Mouse (Mus musculus) cerebellum, adult 2 months (tissue): ENCODE results near the gene Robo2.

Experiments used
- CTCF ChIP-seq: fragments of 200-500 bp; IDR thresholded peaks from 2 replicates; pipeline ENCODE4 v1.5.1; 2011; ENCODE audit warnings: low read depth, mild to moderate bottlenecking, control low read depth, low read length, moderate library complexity, borderline replicate concordance; ENCODE audit not compliant: insufficient read depth
- POLR2A ChIP-seq: fragments of 200-500 bp; IDR thresholded peaks from 2 replicates; pipeline ENCODE4 v1.6.1; 2011; ENCODE audit warnings: low read length, control low read depth, borderline replicate concordance; ENCODE audit not compliant: insufficient read depth

GRCm38 (mm10) chr16:73877973-73878372 is 533.7 kb downstream of the Robo2 start:
- no peak for TF ChIP-seq CTCF
- no peak for TF ChIP-seq POLR2A
